Mouse (Mus musculus) lung, embryonic 16.5 days (tissue): ENCODE data around the gene Clk1. TPM values are rescaled to one million over a fixed set of nuclear protein-coding genes. Genes with fewer than 3 reads are reported as not detected.

ENCODE experiments used
- ATAC-seq: fragments of 200-750 bp; cut with Nextera tagmentation; 2 replicates; pipeline ENCODE4 v1.8.0; 2017; ENCODE audit warnings: low read depth, mild to moderate bottlenecking, moderate library complexity
- H3K27ac ChIP-seq: fragments of 300-500 bp; sonication (generic); 2 replicates; pipeline ENCODE4 v1.5.1; 2014; ENCODE audit warnings: mild to moderate bottlenecking, control low read depth, low read length
- H3K27me3 ChIP-seq: fragments of 300-500 bp; sonication (generic); 2 replicates; pipeline ENCODE4 v1.6.1; 2014; ENCODE audit warnings: low read depth, low read length, mixed read lengths; ENCODE audit not compliant: control insufficient read depth, insufficient read depth
- H3K36me3 ChIP-seq: fragments of 300-500 bp; sonication (generic); 2 replicates; pipeline ENCODE4 v1.6.1; 2014; ENCODE audit warnings: low read length; ENCODE audit not compliant: control insufficient read depth, insufficient read depth
- H3K4me1 ChIP-seq: fragments of 300-500 bp; sonication (generic); replicated peaks from 2 replicates; pipeline ENCODE4 v1.6.1; 2014; ENCODE audit warnings: low read length, mixed read lengths; ENCODE audit not compliant: control insufficient read depth, insufficient read depth
- H3K4me2 ChIP-seq: fragments of 300-500 bp; sonication (generic); 2 replicates; pipeline ENCODE4 v1.6.1; 2014; ENCODE audit warnings: low read depth, low read length, control low read depth
- H3K4me3 ChIP-seq: fragments of 300-500 bp; sonication (generic); 2 replicates; pipeline ENCODE4 v1.5.1; 2014; ENCODE audit warnings: mild to moderate bottlenecking, low read length, control low read depth
- H3K9ac ChIP-seq: fragments of 300-500 bp; sonication (generic); 2 replicates; pipeline ENCODE4 v1.6.1; 2014; ENCODE audit warnings: low read length, control low read depth
- H3K9me3 ChIP-seq: fragments of 300-500 bp; sonication (generic); 2 replicates; pipeline ENCODE4 v1.6.1; 2016; ENCODE audit warnings: low read length; ENCODE audit not compliant: control insufficient read depth
- WGBS: fragments of 180-500 bp; shearing (Covaris S2); extraction: QIAGEN DNeasy Blood & Tissue Kit; methylation state at CpG from one replicate; pipeline ENCODE4 v1.1.7; 2014; 5-methylcytosine and 5-hydroxymethylcytosine counted together
- polyA plus RNA-seq: library from polyadenylated mRNA; unstranded; fragments of >200 nt; fragmentation: Nextera tagmentation; extraction: Ambion mirVana; gene quantifications from 2 replicates; pipeline ENCODE4 v1.2.1, GENCODE M21; 2015

Clk1 gene
- polyA plus RNA-seq, 1 experiment from 2014 or later = 205 TPM

GRCm38 (mm10) chr1:58369716-58370115 is 54.1 kb downstream of the Clk1 start:
- H3K9me3 ChIP-seq = no peaks in the 10 kb centered on the region
- H3K27me3 ChIP-seq = no peaks in the 10 kb centered on the region
- WGBS = 68% methylated on average over 2 of the region's 2 CpGs
- no peak overlapping the region for H3K4me2 ChIP-seq
- no peak overlapping the region for H3K27ac ChIP-seq
- no peak overlapping the region for H3K9ac ChIP-seq
- no peak overlapping the region for H3K4me3 ChIP-seq
- no peaks in the 10 kb centered on the region for H3K36me3 ChIP-seq
- no peaks in the 10 kb centered on the region for H3K4me1 ChIP-seq
- ATAC-seq = no peak

DNA sequence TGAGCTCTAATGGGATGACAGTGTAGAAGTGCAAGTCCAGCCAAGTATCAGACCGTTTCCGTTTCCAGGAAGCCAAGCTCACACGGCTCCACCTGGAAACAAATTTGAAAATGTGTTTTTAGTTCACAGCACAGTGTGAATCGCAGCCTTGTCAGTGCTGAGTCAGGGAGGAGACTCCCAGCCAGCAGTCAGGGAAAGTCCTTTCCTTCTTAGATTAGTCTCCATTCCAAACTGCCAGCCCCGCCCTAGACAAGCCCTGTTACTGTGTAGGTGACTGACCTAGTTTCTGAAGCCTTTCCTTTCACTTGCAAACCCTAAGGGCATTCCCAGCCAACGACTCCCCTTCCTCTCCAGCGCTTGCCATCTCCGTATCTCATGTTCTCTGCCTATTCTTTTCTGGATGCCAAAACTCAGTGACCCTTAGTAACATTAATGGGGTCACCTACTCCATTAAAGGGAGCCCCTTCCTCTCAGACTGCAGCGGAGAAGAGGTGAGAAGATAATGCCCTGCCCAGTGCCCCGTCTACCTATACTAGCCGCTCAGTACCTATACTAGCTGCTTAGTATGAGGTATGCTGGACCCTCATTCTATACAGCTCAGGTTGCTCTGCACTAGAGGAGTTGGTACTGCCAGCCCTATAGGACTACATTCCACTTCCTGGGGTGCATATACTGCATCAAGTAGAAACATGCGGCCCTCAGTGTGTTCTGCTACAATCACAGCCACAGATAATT is 57.0 kb downstream of the Clk1 start:
- H3K27me3 ChIP-seq = no peaks in the 10 kb centered on the region
- H3K4me3 ChIP-seq = no peak overlapping the region
- H3K9me3 ChIP-seq = no peaks in the 10 kb centered on the region
- no peaks in the 10 kb centered on the region; the same call in 1 of the 2 replicates for H3K4me1 ChIP-seq
- no peak overlapping the region for H3K4me2 ChIP-seq
- H3K36me3 ChIP-seq = no peaks in the 10 kb centered on the region
- no peak overlapping the region for H3K27ac ChIP-seq
- no peak for ATAC-seq
- WGBS = 78% methylated on average over 12 of the region's 12 CpGs
- H3K9ac ChIP-seq = no peak overlapping the region

DNA sequence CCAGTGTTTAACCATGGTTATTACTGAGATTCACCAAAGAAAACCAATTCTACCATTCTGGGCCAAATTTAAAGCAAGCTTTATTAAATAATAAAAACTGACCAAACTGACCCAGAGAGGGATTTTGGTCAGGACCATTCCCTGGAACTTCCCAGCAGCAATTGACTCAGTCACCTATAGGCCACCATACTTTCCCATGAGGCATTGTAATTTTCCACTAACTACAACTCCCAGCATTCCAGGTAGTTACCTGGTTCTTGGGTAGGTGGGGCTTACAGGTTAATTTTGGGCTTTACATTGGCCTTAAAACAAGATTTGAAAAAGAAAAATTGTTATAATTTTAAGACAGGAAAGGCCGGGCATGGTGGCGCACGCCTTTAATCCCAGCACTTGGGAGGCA is 58.0 kb downstream of the Clk1 start:
- Histone ChIP-seq H3K9me3 (no peaks in the 10 kb centered on the region), H3K27me3 (no peaks in the 10 kb centered on the region), H3K4me2 (no peak overlapping the region), H3K27ac (no peak overlapping the region), H3K4me1 (no peaks in the 10 kb centered on the region; the same call in 1 of the 2 replicates), H3K9ac (no peak overlapping the region), H3K36me3 (no peaks in the 10 kb centered on the region), H3K4me3 (no peak overlapping the region)
- WGBS = 96% methylated on average over 3 of the region's 3 CpGs
- ATAC-seq = no peak

DNA sequence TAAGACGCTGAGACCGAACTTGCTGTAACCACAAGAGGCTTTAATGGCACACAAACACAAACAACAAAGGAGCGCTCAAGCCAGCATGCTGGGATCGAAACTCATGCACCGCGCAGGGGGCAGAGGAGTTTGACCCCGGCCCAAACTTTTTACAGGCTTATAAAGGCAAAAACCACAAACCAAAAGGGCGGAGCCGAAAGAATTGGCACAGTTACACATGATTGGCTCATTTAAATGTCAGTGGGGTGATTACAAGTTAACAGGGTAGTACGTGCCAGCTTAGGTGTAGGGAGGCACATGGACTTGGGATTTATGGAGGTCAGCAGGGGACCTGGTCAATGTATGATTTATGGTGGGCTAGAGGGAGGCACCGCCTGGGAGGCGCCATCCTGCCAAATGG is 59.3 kb downstream of the Clk1 start:
- WGBS = 94% methylated on average over 12 of the region's 12 CpGs
- H3K9ac ChIP-seq = no peak overlapping the region
- no peak overlapping the region for H3K27ac ChIP-seq
- H3K9me3 ChIP-seq = no peaks in the 10 kb centered on the region
- no peak overlapping the region for H3K4me2 ChIP-seq
- H3K36me3 ChIP-seq = no peaks in the 10 kb centered on the region
- no peaks in the 10 kb centered on the region for H3K27me3 ChIP-seq
- H3K4me3 ChIP-seq = no peak overlapping the region
- H3K4me1 ChIP-seq = no peaks in the 10 kb centered on the region; the same call in 1 of the 2 replicates
- no peak for ATAC-seq

GRCm38 (mm10) chr1:58362296-58362695 is 61.6 kb downstream of the Clk1 start:
- 39% methylated on average over 4 of the region's 4 CpGs for WGBS
- Histone ChIP-seq H3K27ac (no peak overlapping the region), H3K27me3 (no peaks in the 10 kb centered on the region), H3K4me2 (no peak overlapping the region), H3K36me3 (no peaks in the 10 kb centered on the region), H3K4me1 (no peaks in the 10 kb centered on the region; the same call in 1 of the 2 replicates), H3K9ac (no peak overlapping the region), H3K4me3 (no peak overlapping the region), H3K9me3 (no peaks in the 10 kb centered on the region)
- no peak for ATAC-seq

Other genes starting within 250 kb of the Clk1 start
- 0.05 and 0.26 TPM in 2 replicates for gene Aox4, start 213.7 kb downstream of the Clk1 start, polyA plus RNA-seq
- 0.05 TPM in 1 of 2 replicates, not detected in the other for gene Aox2, start 145.7 kb downstream of the Clk1 start, polyA plus RNA-seq
- gene Bzw1, start 31.2 kb downstream of the Clk1 start, polyA plus RNA-seq = 299 and 329 TPM in 2 replicates
- gene Nif3l1, start 21.1 kb upstream of the Clk1 start, polyA plus RNA-seq = 37.4 and 37.8 TPM in 2 replicates
- 45.8 and 52.5 TPM in 2 replicates for gene Ppil3, start 21.4 kb upstream of the Clk1 start, polyA plus RNA-seq
- 24.1 and 25.7 TPM in 2 replicates for gene Orc2, start 81.0 kb upstream of the Clk1 start, polyA plus RNA-seq
- 7.2 and 8.7 TPM in 2 replicates for gene Fam126b, start 162.3 kb upstream of the Clk1 start, polyA plus RNA-seq
- 176 and 178 TPM in 2 replicates for gene Ndufb3, start 162.3 kb upstream of the Clk1 start, polyA plus RNA-seq